Mouse (Mus musculus) bone marrow macrophage, adult 2 months (primary cell): ENCODE measurements at regions not wholly inside any gene's neighbourhood (a gene's known extent, or its start where the extent isn't known, plus 50 kb on each side); places are given as distances from the start of the nearest gene placed in this dataset.
"Not testable (repeated sequence)": the region's sequence is repeated elsewhere in the genome, so short reads cannot be mapped to it uniquely, and the experiment has no call there.

Experiments
- CTCF ChIP-seq: IDR thresholded peaks from 2 replicates; pipeline ENCODE4 v1.5.1; 2012; ENCODE audit warnings: low read depth, mild to moderate bottlenecking, low read length, moderate library complexity
- POLR2A ChIP-seq: IDR thresholded peaks from 2 replicates; pipeline ENCODE4 v1.6.1; 2012; ENCODE audit warnings: mild to moderate bottlenecking, low read depth, low read length, borderline replicate concordance

DNA sequence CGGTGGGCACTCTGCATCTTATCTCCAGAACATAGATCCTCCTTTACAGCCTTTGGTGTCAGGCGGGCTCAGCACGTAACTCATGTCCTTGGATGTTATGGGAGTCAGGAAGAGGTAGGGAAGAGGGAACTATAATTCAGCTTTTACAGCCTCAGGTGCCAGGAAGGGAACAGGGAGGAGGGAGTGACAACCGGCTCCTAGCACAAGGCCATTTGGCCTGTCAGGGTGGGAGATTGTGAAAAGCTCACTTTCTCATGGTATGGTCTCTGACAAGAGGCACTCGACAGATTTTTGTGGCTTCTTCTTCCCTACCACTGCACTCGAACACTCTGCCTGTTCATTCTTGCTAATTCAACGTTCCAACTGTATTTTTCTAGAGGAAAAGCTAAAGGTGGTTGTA lies 845.6 kb downstream of the Rab28 start:
- not testable (repeated sequence) for TF ChIP-seq CTCF, POLR2A
